Mouse (Mus musculus): ENCODE results near the gene Insc. TPM values are rescaled to one million over a fixed set of nuclear protein-coding genes. Genes with fewer than 3 reads are reported as not detected.

The Insc gene
- total RNA-seq (2014; fragmentation: Nextera tagmentation) = not detected in 2 replicates
- total RNA-seq (2017) = not detected in 2 replicates

GRCm38 (mm10) chr7:114743022-114743780, at the start of gene Insc:
TSS of gene Insc (plus strand) at chr7:114743694.
- ATAC-seq (replicated peaks; ENCODE audit: low FRiP score, low TSS enrichment, poor library complexity, severe bottlenecking) = no peak

- no peak for ATAC-seq (replicated peaks; ENCODE audit: low FRiP score, low TSS enrichment, poor library complexity, severe bottlenecking)
Measured at GRCm38 (mm10) chr7:114700871-114701270, 42.6 kb upstream of the Insc start.

- ATAC-seq (replicated peaks; ENCODE audit: low FRiP score, low TSS enrichment, poor library complexity, severe bottlenecking) = no peak
Measured at GRCm38 (mm10) chr7:114706716-114707115, 36.8 kb upstream of the Insc start.

GRCm38 (mm10) chr7:114707398-114707797, 36.1 kb upstream of the Insc start:
- ATAC-seq (replicated peaks; ENCODE audit: low FRiP score, low TSS enrichment, poor library complexity, severe bottlenecking) = no peak

GRCm38 (mm10) chr7:114710419-114710818, 33.1 kb upstream of the Insc start:
- ATAC-seq (replicated peaks; ENCODE audit: low FRiP score, low TSS enrichment, poor library complexity, severe bottlenecking) = no peak

- ATAC-seq (replicated peaks; ENCODE audit: low FRiP score, low TSS enrichment, poor library complexity, severe bottlenecking) = no peak
Measured at GRCm38 (mm10) chr7:114712523-114712922, 31.0 kb upstream of the Insc start.

- 0 out of 2 replicates have a peak, but pooled peaks have one; percentile 15 for ATAC-seq (replicated peaks; ENCODE audit: low FRiP score, low TSS enrichment, poor library complexity, severe bottlenecking)
Measured at GRCm38 (mm10) chr7:114718300-114718699, 25.2 kb upstream of the Insc start, which contains the start of gene Calcb. TSS of gene Calcb (plus strand) at chr7:114718643.

- ATAC-seq (replicated peaks; ENCODE audit: low FRiP score, low TSS enrichment, poor library complexity, severe bottlenecking) = peak; percentile 69
Measured at GRCm38 (mm10) chr7:114719381-114720131, 23.9 kb upstream of the Insc start.

- ATAC-seq (replicated peaks; ENCODE audit: low FRiP score, low TSS enrichment, poor library complexity, severe bottlenecking) = peak; percentile 65; the same call in 1 of the 2 replicates
Measured at GRCm38 (mm10) chr7:114729696-114730095, 13.8 kb upstream of the Insc start.

- ATAC-seq (replicated peaks; ENCODE audit: low FRiP score, low TSS enrichment, poor library complexity, severe bottlenecking) = peak; percentile 65; the same call in 1 of the 2 replicates
Measured at GRCm38 (mm10) chr7:114731175-114731574, 12.3 kb upstream of the Insc start.

- 0 out of 2 replicates have a peak, but pooled peaks have one; percentile 63 for ATAC-seq (replicated peaks; ENCODE audit: low FRiP score, low TSS enrichment, poor library complexity, severe bottlenecking)
Measured at GRCm38 (mm10) chr7:114731700-114732099, 11.8 kb upstream of the Insc start.

GRCm38 (mm10) chr7:114736256-114736655, 7.2 kb upstream of the Insc start:
- no peak for ATAC-seq (replicated peaks; ENCODE audit: low FRiP score, low TSS enrichment, poor library complexity, severe bottlenecking)

- ATAC-seq (replicated peaks; ENCODE audit: low FRiP score, low TSS enrichment, poor library complexity, severe bottlenecking) = no peak
Measured at GRCm38 (mm10) chr7:114738166-114738565, 5.3 kb upstream of the Insc start.

GRCm38 (mm10) chr7:114740360-114741165, 2.9 kb upstream of the Insc start:
- ATAC-seq (replicated peaks; ENCODE audit: low FRiP score, low TSS enrichment, poor library complexity, severe bottlenecking) = 0 out of 2 replicates have a peak, but pooled peaks have one; percentile 52

GRCm38 (mm10) chr7:114744639-114745245, 1.2 kb downstream of the Insc start:
- ATAC-seq (replicated peaks; ENCODE audit: low FRiP score, low TSS enrichment, poor library complexity, severe bottlenecking) = no peak

GRCm38 (mm10) chr7:114745481-114746271, 2.2 kb downstream of the Insc start:
- ATAC-seq (replicated peaks; ENCODE audit: low FRiP score, low TSS enrichment, poor library complexity, severe bottlenecking) = no peak

GRCm38 (mm10) chr7:114747596-114747995, 4.1 kb downstream of the Insc start:
- ATAC-seq (replicated peaks; ENCODE audit: low FRiP score, low TSS enrichment, poor library complexity, severe bottlenecking) = no peak

GRCm38 (mm10) chr7:114748239-114748638, 4.7 kb downstream of the Insc start:
- ATAC-seq (replicated peaks; ENCODE audit: low FRiP score, low TSS enrichment, poor library complexity, severe bottlenecking) = no peak

All from megakaryocyte-erythroid progenitor cell, adult 5-6 weeks (primary cell).